Mouse (Mus musculus): Measurements from ENCODE around the gene Gm5788. TPM values are rescaled to one million over a fixed set of nuclear protein-coding genes. Genes with fewer than 3 reads are reported as not detected.

The Gm5788 gene
- polyA plus RNA-seq (2017; shearing (Covaris generic)) = not detected

DNA sequence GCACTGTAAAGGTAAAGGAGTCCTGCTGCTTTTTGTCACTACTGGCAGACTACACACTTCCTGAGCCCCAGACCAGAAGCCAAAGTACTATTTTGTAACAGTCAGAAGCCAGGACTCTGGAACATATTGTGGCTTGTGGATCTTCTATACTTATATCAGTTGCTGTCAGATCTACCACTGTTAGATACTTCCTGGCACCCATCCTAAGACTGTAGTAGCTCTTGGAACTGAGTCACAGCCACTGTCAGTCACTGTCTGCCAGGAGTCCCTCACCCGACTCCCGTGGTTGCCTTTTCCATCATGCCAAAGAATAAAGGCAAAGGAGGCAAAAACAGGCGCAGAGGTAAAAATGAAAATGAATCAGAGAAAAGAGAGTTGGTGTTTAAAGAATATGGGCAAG is at the start of gene Gm5788:
Gene Gm5788, plus strand, starts transcription at position 301 of the 400 bp plus-strand sequence.

GRCm38 (mm10) chr12:87471964-87472786 is 22.3 kb upstream of the Gm5788 start, which contains the start of gene Snw1:
Gene Snw1, minus strand, starts transcription at chr12:87472274.

DNA sequence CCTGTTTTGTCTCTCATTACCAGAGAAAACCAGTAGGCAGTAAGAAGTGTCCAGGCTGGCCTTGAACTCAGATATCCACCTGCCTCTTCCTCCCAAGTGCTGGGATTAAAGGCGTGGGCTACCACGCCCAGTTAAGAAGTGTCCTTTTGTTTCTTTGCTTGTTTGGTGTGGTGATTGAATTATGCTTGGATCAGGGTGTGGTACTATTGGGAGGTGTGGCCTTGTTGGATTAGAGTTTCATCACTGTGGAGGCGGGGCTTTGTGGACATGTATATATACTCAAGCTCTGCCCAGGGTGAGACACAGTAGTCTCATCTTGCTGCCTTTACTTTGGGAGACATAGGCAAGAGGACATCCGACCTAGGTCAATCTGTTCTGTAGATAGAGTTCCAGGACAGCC is 19.5 kb downstream of the Gm5788 start, which contains the start of gene Gm8300:
Gene Gm8300, plus strand, starts transcription at position 301 of the 400 bp plus-strand sequence.

Other genes with a start within 250 kb of the Gm5788 start
- gene Vipas39, start 228.5 kb upstream of the Gm5788 start, polyA plus RNA-seq (2017; shearing (Covaris generic)) = 20.2 TPM
- gene Ahsa1, start 228.2 kb upstream of the Gm5788 start, polyA plus RNA-seq (2017; shearing (Covaris generic)) = 158 TPM
- gene Ism2, start 195.0 kb upstream of the Gm5788 start, polyA plus RNA-seq (2017; shearing (Covaris generic)) = not detected
- 133 TPM for gene Sptlc2, start 106.4 kb upstream of the Gm5788 start, polyA plus RNA-seq (2017; shearing (Covaris generic))
- gene Slirp, start 50.8 kb upstream of the Gm5788 start, polyA plus RNA-seq (2017; shearing (Covaris generic)) = 38.7 TPM
- gene Alkbh1, start 50.7 kb upstream of the Gm5788 start, polyA plus RNA-seq (2017; shearing (Covaris generic)) = 59.7 TPM
- 158 TPM for gene Snw1, start 22.4 kb upstream of the Gm5788 start, polyA plus RNA-seq (2017; shearing (Covaris generic))
- gene Gm8300, start 19.6 kb downstream of the Gm5788 start, polyA plus RNA-seq (2017; shearing (Covaris generic)) = not detected
- gene Oog1, start 108.0 kb downstream of the Gm5788 start, polyA plus RNA-seq (2017; shearing (Covaris generic)) = 0.19 TPM
- gene Gm4027, start 124.1 kb downstream of the Gm5788 start, polyA plus RNA-seq (2017; shearing (Covaris generic)) = not detected
- gene Gm16381, start 149.9 kb downstream of the Gm5788 start, polyA plus RNA-seq (2017; shearing (Covaris generic)) = not detected

Measured in effector memory CD4-positive, alpha-beta T cell, adult 5 months (primary cell).